Mouse (Mus musculus) kidney, embryonic 15.5 days (tissue): ENCODE measurements at regions not wholly inside any gene's neighbourhood (a gene's known extent, or its start where the extent isn't known, plus 50 kb on each side); places are given as distances from the start of the nearest gene placed in this dataset.
A peak's percentile ranks its signal among the peaks of the same experiment; 100 is the strongest.

ENCODE experiments used
- ATAC-seq: fragments of 200-750 bp; cut with Nextera tagmentation; replicated peaks from 2 replicates; pipeline ENCODE4 v1.8.0; 2017; ENCODE audit warnings: moderate TSS enrichment; ENCODE audit not compliant: low FRiP score
- H3K27ac ChIP-seq: fragments of 300-500 bp; sonication (generic); 2 replicates; pipeline ENCODE4 v1.5.1; 2015; ENCODE audit warnings: mild to moderate bottlenecking, inconsistent platforms
- H3K27me3 ChIP-seq: fragments of 300-500 bp; sonication (generic); 2 replicates; pipeline ENCODE4 v1.6.1; 2015; ENCODE audit warnings: inconsistent platforms
- H3K36me3 ChIP-seq: fragments of 300-500 bp; sonication (generic); 2 replicates; pipeline ENCODE4 v1.6.1; 2015; ENCODE audit warnings: inconsistent platforms
- H3K4me1 ChIP-seq: fragments of 300-500 bp; sonication (generic); 2 replicates; pipeline ENCODE4 v1.6.1; 2015; ENCODE audit warnings: inconsistent platforms
- H3K4me2 ChIP-seq: fragments of 300-500 bp; sonication (generic); 2 replicates; pipeline ENCODE4 v1.6.1; 2015; ENCODE audit warnings: moderate library complexity, mild to moderate bottlenecking, inconsistent platforms
- H3K4me3 ChIP-seq: fragments of 300-500 bp; sonication (generic); replicated peaks from 2 replicates; pipeline ENCODE4 v1.5.1; 2015; ENCODE audit warnings: mild to moderate bottlenecking, inconsistent platforms
- H3K9ac ChIP-seq: fragments of 300-500 bp; sonication (generic); 2 replicates; pipeline ENCODE4 v1.6.1; 2015; ENCODE audit warnings: mild to moderate bottlenecking, inconsistent platforms
- H3K9me3 ChIP-seq: fragments of 300-500 bp; sonication (generic); replicated peaks from 2 replicates; pipeline ENCODE4 v1.6.1; 2016; ENCODE audit warnings: inconsistent platforms
- WGBS: fragments of 180-500 bp; shearing (Covaris S2); methylation state at CpG from one replicate; pipeline ENCODE4 v1.1.7; 2015; ENCODE audit warnings: mixed read lengths; 5-methylcytosine and 5-hydroxymethylcytosine counted together

- Histone ChIP-seq H3K27me3 (no peaks in the 10 kb centered on the region), H3K36me3 (no peaks in the 10 kb centered on the region), H3K4me1 (no peaks in the 10 kb centered on the region), H3K9me3 (no peaks in the 10 kb centered on the region), H3K4me3 (no peak overlapping the region), H3K9ac (no peak overlapping the region), H3K27ac (no peak overlapping the region), H3K4me2 (no peak overlapping the region)
- WGBS: 49% methylated on average over 5 of the region's 5 CpGs
- ATAC-seq: no peak
Measured at GRCm38 (mm10) chr5:47115882-47116281, 867.1 kb upstream of the Slit2 start.

GRCm38 (mm10) chr5:47095703-47096102, 887.2 kb upstream of the Slit2 start:
- H3K9ac ChIP-seq: no peak overlapping the region
- H3K27me3 ChIP-seq: peaks cover 10% of the 10 kb centered on the region
- H3K36me3 ChIP-seq: no peaks in the 10 kb centered on the region
- H3K9me3 ChIP-seq: no peaks in the 10 kb centered on the region
- no peak overlapping the region for H3K4me3 ChIP-seq
- ATAC-seq: peak; percentile 87
- H3K27ac ChIP-seq: no peak overlapping the region
- 0 out of 2 replicates have a peak, but pooled peaks cover 2% of the 10 kb centered on the region for H3K4me1 ChIP-seq
- H3K4me2 ChIP-seq: no peak overlapping the region

- H3K27ac ChIP-seq: no peak overlapping the region
- no peak overlapping the region for H3K4me2 ChIP-seq
Measured at GRCm38 (mm10) chr5:47052942-47053341, 930.0 kb upstream of the Slit2 start.

GRCm38 (mm10) chr5:47036752-47037151, 946.2 kb upstream of the Slit2 start:
- no peak overlapping the region for H3K27ac ChIP-seq
- no peak overlapping the region for H3K9ac ChIP-seq
- no peaks in the 10 kb centered on the region for H3K9me3 ChIP-seq
- H3K27me3 ChIP-seq: no peaks in the 10 kb centered on the region
- H3K4me3 ChIP-seq: no peak overlapping the region
- H3K4me2 ChIP-seq: no peak overlapping the region
- WGBS: 26% methylated on average over 1 of the region's 1 CpGs
- no peaks in the 10 kb centered on the region for H3K36me3 ChIP-seq
- no peak for ATAC-seq
- no peaks in the 10 kb centered on the region for H3K4me1 ChIP-seq

More at GRCm38 (mm10) chr5:47052942-47053341, 930.0 kb upstream of the Slit2 start:
- ATAC-seq: peak; percentile 69
- 11% methylated on average over 3 of the region's 3 CpGs for WGBS
- no peak overlapping the region for H3K9ac ChIP-seq
- no peaks in the 10 kb centered on the region for H3K9me3 ChIP-seq
- no peaks in the 10 kb centered on the region for H3K27me3 ChIP-seq
- H3K36me3 ChIP-seq: no peaks in the 10 kb centered on the region
- H3K4me3 ChIP-seq: no peak overlapping the region
- peaks cover 12% of the 10 kb centered on the region for H3K4me1 ChIP-seq

GRCm38 (mm10) chr5:47034021-47034420, 948.9 kb upstream of the Slit2 start:
- Histone ChIP-seq H3K27me3 (no peaks in the 10 kb centered on the region), H3K4me3 (no peak overlapping the region), H3K36me3 (no peaks in the 10 kb centered on the region), H3K27ac (no peak overlapping the region), H3K4me1 (no peaks in the 10 kb centered on the region), H3K4me2 (no peak overlapping the region), H3K9ac (no peak overlapping the region), H3K9me3 (no peaks in the 10 kb centered on the region)
- ATAC-seq: no peak
- 58% methylated on average over 7 of the region's 7 CpGs for WGBS

- Histone ChIP-seq H3K4me1 (no peaks in the 10 kb centered on the region), H3K27ac (no peak overlapping the region), H3K9me3 (no peaks in the 10 kb centered on the region), H3K27me3 (no peaks in the 10 kb centered on the region), H3K36me3 (no peaks in the 10 kb centered on the region), H3K4me3 (no peak overlapping the region), H3K9ac (no peak overlapping the region), H3K4me2 (no peak overlapping the region)
- no peak for ATAC-seq
Measured at GRCm38 (mm10) chr5:47014351-47014750, 968.6 kb upstream of the Slit2 start.

- no peak overlapping the region for H3K9ac ChIP-seq
- no peak overlapping the region for H3K4me2 ChIP-seq
- H3K4me1 ChIP-seq: no peaks in the 10 kb centered on the region
- no peak overlapping the region for H3K27ac ChIP-seq
- no peaks in the 10 kb centered on the region for H3K36me3 ChIP-seq
- ATAC-seq: no peak
- no peak overlapping the region for H3K4me3 ChIP-seq
- 70% methylated on average over 4 of the region's 4 CpGs for WGBS
- H3K27me3 ChIP-seq: no peaks in the 10 kb centered on the region
- H3K9me3 ChIP-seq: no peaks in the 10 kb centered on the region
Measured at GRCm38 (mm10) chr5:46992557-46992956, 990.4 kb upstream of the Slit2 start.

GRCm38 (mm10) chr5:46986519-46986918, 996.4 kb upstream of the Slit2 start:
- 88% methylated on average over 2 of the region's 2 CpGs for WGBS
- Histone ChIP-seq H3K9ac (no peak overlapping the region), H3K4me2 (no peak overlapping the region), H3K36me3 (no peaks in the 10 kb centered on the region), H3K4me1 (no peaks in the 10 kb centered on the region), H3K4me3 (no peak overlapping the region), H3K27ac (no peak overlapping the region), H3K9me3 (no peaks in the 10 kb centered on the region), H3K27me3 (no peaks in the 10 kb centered on the region)
- no peak for ATAC-seq

GRCm38 (mm10) chr5:46980326-46980725, 1002.6 kb upstream of the Slit2 start:
- 86% methylated on average over 2 of the region's 2 CpGs for WGBS
- no peak overlapping the region for H3K9ac ChIP-seq
- no peak overlapping the region for H3K4me2 ChIP-seq
- no peak overlapping the region for H3K27ac ChIP-seq
- H3K4me3 ChIP-seq: no peak overlapping the region
- no peak for ATAC-seq
- no peaks in the 10 kb centered on the region for H3K27me3 ChIP-seq
- H3K9me3 ChIP-seq: no peaks in the 10 kb centered on the region
- no peaks in the 10 kb centered on the region for H3K36me3 ChIP-seq
- H3K4me1 ChIP-seq: no peaks in the 10 kb centered on the region

GRCm38 (mm10) chr5:46968870-46969436, 1014.0 kb upstream of the Slit2 start:
- Histone ChIP-seq H3K9ac (no peak overlapping the region), H3K9me3 (no peaks in the 10 kb centered on the region), H3K4me3 (no peak overlapping the region), H3K4me2 (no peak overlapping the region), H3K27ac (no peak overlapping the region), H3K27me3 (no peaks in the 10 kb centered on the region), H3K4me1 (no peaks in the 10 kb centered on the region), H3K36me3 (no peaks in the 10 kb centered on the region)
- WGBS: 75% methylated on average over 5 of the region's 5 CpGs
- ATAC-seq: no peak

GRCm38 (mm10) chr5:46960749-46961148, 1022.2 kb upstream of the Slit2 start:
- H3K27me3 ChIP-seq: no peaks in the 10 kb centered on the region
- no peaks in the 10 kb centered on the region for H3K36me3 ChIP-seq
- no peak overlapping the region for H3K27ac ChIP-seq
- no peaks in the 10 kb centered on the region for H3K9me3 ChIP-seq
- 87% methylated on average over 2 of the region's 2 CpGs for WGBS
- no peak overlapping the region for H3K9ac ChIP-seq
- no peak for ATAC-seq
- H3K4me2 ChIP-seq: no peak overlapping the region
- no peak overlapping the region for H3K4me3 ChIP-seq
- no peaks in the 10 kb centered on the region for H3K4me1 ChIP-seq

- no peak overlapping the region for H3K4me3 ChIP-seq
- no peak overlapping the region for H3K9ac ChIP-seq
- H3K9me3 ChIP-seq: no peaks in the 10 kb centered on the region
- H3K27ac ChIP-seq: no peak overlapping the region
- 89% methylated on average over 7 of the region's 7 CpGs for WGBS
- H3K27me3 ChIP-seq: no peaks in the 10 kb centered on the region
- no peaks in the 10 kb centered on the region for H3K36me3 ChIP-seq
- no peak for ATAC-seq
- no peak overlapping the region for H3K4me2 ChIP-seq
- H3K4me1 ChIP-seq: no peaks in the 10 kb centered on the region
Measured at GRCm38 (mm10) chr5:46926324-46926723, 1056.6 kb upstream of the Slit2 start.

- 0 out of 2 replicates have a peak, but pooled peaks have one; percentile 64 for ATAC-seq
- no peaks in the 10 kb centered on the region for H3K27me3 ChIP-seq
Measured at GRCm38 (mm10) chr5:46901909-46902308, 1044.5 kb upstream of the Lcorl start.

More at GRCm38 (mm10) chr5:46901909-46902308, 1044.5 kb upstream of the Lcorl start:
- 79% methylated on average over 2 of the region's 2 CpGs for WGBS
- Histone ChIP-seq H3K4me1 (no peaks in the 10 kb centered on the region), H3K27ac (no peak overlapping the region), H3K4me2 (no peak overlapping the region), H3K9ac (no peak overlapping the region), H3K36me3 (no peaks in the 10 kb centered on the region), H3K4me3 (no peak overlapping the region), H3K9me3 (no peaks in the 10 kb centered on the region)
